Mouse (Mus musculus): Measurements from ENCODE around the gene Lgals1.

Gene Lgals1

DNA sequence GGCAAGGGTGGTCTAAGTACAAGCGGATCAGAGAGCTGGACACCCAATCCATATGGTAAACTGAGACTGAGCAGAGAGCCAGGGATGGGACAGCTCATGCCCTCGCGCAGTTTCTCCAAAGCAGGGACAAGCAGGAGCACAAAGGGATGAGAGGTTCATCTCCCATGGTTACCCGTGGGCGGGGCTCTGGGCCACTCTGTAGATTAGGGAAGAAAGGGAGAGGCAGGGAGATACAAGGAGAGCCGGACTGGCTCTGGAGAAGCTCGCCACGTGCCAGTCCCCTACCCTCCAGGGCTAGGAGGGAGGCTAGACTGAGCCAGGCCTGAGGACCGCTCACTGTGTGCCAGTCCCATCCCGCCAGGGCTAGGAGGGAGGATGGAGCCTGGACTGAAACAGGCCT is 10.8 kb downstream of the Lgals1 start:
- DNase-seq (ENCODE audit: low spot score in 2 of 2), result no peak

DNA sequence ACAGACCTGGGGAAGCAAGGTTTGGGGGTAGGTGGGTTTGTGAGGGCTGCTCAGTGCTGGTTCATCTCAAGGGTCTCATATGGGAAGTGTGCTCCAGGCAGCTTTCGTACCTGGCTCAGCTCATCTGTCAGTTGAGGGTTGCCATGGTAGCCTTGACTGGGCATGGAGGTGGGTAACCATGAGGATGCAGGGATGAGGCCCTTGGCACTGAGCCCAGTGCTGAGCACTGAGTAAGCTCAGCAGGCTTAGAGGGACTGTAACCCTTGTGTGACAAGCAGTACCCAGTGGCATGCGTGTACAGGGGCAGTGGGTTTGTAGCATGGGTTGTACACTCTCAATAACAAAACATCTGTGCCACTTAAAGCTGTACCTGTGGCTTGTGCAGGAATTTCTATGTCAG is 11.4 kb downstream of the Lgals1 start:
- DNase-seq (ENCODE audit: low spot score in 2 of 2), result no peak

DNA sequence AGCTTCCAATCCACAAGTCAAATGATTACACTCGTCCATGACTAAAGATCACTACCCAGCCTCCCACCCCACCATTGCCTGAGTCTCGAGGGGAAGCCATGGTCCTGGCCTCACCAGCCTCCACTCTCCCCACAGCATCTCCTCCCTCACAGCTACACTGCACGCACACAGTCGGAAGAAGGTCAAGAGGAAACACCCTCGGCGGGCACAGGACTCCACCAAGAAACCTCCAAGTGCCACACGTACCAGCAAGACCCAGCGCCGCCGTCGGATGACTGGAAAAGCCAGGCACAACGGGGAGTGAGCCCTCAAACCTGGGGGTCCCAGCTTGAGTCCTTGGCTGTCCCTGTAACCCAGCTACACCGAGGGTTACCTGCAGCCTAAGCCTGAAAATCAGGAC is 13.8 kb downstream of the Lgals1 start:
- DNase-seq (ENCODE audit: low spot score in 2 of 2), result no peak

- peak; percentile 36 to 61 for DNase-seq (ENCODE audit: low spot score in 2 of 2)
Observed at GRCm38 (mm10) chr15:78942663-78943062, 16.1 kb downstream of the Lgals1 start.

DNA sequence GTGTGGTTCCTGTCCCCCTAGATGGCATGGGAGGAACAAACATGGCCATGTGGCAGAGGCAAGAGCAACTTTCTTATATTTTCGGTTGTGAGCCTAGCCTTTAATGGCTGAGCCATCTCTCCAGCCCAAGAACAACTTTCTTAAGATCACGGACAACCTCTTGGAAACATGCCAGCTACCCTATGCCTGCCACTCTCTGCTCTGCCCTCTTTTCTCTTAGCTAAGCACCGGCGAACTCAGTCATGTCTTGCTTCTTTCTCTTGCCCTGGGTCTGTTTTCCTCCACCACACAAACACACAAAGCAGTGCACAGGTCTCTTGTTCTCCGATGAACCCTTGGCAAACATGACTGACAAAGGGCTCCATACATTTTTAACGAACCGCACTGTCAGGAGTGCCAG is 19.7 kb downstream of the Lgals1 start:
- DNase-seq (ENCODE audit: low spot score in 2 of 2), result no peak

GRCm38 (mm10) chr15:78947657-78948056 is 21.1 kb downstream of the Lgals1 start, which contains the start of gene Triobp:
Gene Triobp (plus strand): TSS chr15:78947724.
- DNase-seq (ENCODE audit: low spot score in 2 of 2), result peak; percentile 54 to 65

DNA sequence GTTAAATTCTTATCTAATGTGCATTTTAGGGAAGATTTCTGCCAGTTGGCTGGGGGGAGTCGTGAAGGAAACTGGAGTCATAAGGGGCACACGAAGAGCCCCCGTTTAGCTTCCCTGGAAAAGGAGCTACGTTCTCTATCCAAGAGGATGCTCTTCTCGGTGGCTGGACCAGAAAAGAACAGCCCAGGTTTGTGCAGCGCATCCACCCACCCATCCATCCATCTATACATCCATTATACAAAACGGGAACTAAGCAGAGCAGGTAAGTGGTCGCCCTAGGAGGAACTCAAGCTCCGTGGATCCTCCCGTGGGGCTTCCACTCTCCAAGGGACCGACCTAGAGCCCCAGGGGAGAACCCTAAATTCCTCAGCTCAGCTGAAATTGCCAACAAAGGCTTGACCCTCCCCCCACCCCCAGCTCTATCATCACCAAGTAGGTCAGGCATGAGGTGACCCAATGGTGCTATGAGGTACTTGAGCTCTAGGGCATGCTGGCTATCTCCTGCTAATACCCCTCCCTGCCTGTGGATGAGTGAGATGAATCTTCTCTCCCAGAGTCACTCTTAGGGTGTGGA is 21.7 kb downstream of the Lgals1 start:
- DNase-seq (ENCODE audit: low spot score in 2 of 2), result no peak

- no peak for DNase-seq (ENCODE audit: low spot score in 2 of 2)
Observed at GRCm38 (mm10) chr15:78948883-78949282, 22.4 kb downstream of the Lgals1 start.

DNA sequence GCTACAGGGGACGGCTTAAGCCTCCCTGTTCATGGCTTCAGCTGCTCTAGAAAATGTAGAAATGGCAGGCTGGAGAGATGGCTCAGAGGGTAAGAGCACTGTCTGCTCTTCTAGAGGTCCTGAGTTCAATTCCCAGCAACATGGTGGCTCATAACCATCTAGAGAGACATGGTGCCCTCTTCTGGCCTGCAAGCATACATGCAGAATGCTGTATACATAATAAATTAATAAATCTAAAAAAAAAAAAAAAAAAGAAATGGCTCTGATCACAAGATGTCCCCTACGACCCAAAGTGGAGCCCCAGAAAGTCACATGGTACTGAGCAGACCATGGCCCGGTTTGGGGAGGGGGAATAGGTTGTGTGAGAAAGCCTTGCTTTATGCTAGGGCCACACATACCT is 29.1 kb downstream of the Lgals1 start:
- no peak for DNase-seq (ENCODE audit: low spot score in 2 of 2)

GRCm38 (mm10) chr15:78956351-78956750 is 29.8 kb downstream of the Lgals1 start:
- peak in 1 of 2 experiments; percentile 19 for DNase-seq (ENCODE audit: low spot score in 2 of 2)

DNA sequence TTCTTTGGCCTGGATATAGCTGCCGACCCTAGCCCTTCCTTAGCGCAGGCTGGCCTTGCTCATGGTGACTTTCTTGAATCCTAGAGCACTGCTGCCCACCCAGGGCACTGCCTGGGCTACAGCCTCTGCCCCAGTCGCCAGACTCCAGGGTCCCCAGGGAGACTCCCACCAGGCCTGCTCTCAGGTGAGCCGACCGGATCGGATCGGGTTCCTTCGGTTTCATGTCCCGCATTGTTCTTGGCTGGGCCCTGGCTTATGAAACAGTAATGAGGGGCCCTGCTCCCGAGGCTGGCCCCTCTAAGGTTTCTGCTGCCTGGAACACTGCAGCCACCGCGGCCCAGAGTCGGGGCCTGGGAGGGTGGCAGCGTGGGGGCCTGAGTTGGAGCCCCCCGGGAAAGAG is 30.5 kb downstream of the Lgals1 start:
- no peak for DNase-seq (ENCODE audit: low spot score in 2 of 2)

DNA sequence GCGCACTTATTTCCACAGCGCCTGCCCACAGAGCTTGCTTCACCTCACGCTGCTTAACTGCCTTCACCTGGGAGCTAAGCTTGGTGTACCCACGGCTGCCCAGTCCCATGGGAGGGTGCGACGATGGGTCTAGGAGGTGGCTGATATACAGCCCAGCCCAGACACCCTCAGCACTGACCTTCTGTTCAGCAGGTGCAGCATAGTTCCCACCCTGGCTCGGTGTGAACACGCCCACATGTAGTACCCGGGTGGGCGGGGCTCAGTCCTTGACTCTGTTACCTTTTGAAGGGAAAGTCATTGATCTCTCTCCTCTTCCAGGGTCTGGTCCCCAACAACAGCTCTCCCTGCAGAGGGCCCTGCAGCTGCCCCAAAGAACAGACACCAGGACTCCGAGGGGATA is 33.0 kb downstream of the Lgals1 start:
- no peak for DNase-seq (ENCODE audit: low spot score in 2 of 2)

- no peak for DNase-seq (ENCODE audit: low spot score in 2 of 2)
Observed at GRCm38 (mm10) chr15:78960088-78960487, 33.6 kb downstream of the Lgals1 start.

DNA sequence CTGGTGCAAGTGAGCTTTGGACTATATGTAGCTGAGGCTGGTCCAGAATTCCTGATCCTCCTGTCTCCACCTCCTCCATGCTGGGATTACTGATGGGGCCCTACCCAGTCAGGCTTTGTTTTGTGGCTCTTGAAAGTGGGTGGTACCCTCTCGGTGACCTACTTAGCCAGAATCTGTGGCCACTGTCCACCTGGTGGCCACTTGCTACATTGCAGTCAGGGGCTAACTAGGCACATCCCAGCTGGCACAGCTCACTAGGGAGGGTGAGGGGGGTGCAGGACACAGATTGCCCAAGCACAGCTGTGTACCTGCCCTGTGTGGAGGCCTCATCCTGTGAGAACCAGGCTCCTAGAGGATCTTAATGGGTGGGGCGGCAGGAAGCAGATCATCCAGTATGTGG is 36.4 kb downstream of the Lgals1 start:
- DNase-seq (ENCODE audit: low spot score in 2 of 2), result peak; percentile 42 to 52

GRCm38 (mm10) chr15:78971626-78972025 is 45.1 kb downstream of the Lgals1 start:
- no peak for DNase-seq (ENCODE audit: low spot score in 2 of 2)

GRCm38 (mm10) chr15:78973950-78974349 is 47.4 kb downstream of the Lgals1 start:
- no peak for DNase-seq (ENCODE audit: low spot score in 2 of 2)

GRCm38 (mm10) chr15:78977676-78978159 is 51.2 kb downstream of the Lgals1 start:
- no peak for DNase-seq (ENCODE audit: low spot score in 2 of 2)

GRCm38 (mm10) chr15:78978875-78979274 is 52.4 kb downstream of the Lgals1 start:
- no peak for DNase-seq (ENCODE audit: low spot score in 2 of 2)
